Mouse (Mus musculus): ENCODE results near the gene Card11. TPM values are rescaled to one million over a fixed set of nuclear protein-coding genes. Genes with fewer than 3 reads are reported as not detected.
A peak's percentile ranks its signal among the peaks of the same experiment; 100 is the strongest.

Gene Card11
- total RNA-seq, 2 experiments from 2014 or later, result 0.43 to 0.55 TPM

GRCm38 (mm10) chr5:140854700-140855099 lies 145.7 kb downstream of the Card11 start:
- DNase-seq (ENCODE audit: low spot score), result no peak

- no peak for DNase-seq (ENCODE audit: low spot score)
Measured at GRCm38 (mm10) chr5:140853723-140854122, 146.7 kb downstream of the Card11 start.

- DNase-seq (ENCODE audit: low spot score), result no peak
Measured at GRCm38 (mm10) chr5:140852435-140852996, 147.9 kb downstream of the Card11 start.

- DNase-seq (ENCODE audit: low spot score), result peak; percentile 34
Measured at GRCm38 (mm10) chr5:140847300-140847729, 153.1 kb downstream of the Card11 start.

- DNase-seq (ENCODE audit: low spot score), result no peak
Measured at GRCm38 (mm10) chr5:140841942-140842341, 158.4 kb downstream of the Card11 start.

GRCm38 (mm10) chr5:140831064-140831431 lies 169.3 kb downstream of the Card11 start:
- no peak for DNase-seq (ENCODE audit: low spot score)

GRCm38 (mm10) chr5:140830314-140831063 lies 169.9 kb downstream of the Card11 start, which contains the start of gene Gna12:
Gna12 (minus strand) TSS chr5:140830431.
- peak; percentile 99 for DNase-seq (ENCODE audit: low spot score)

GRCm38 (mm10) chr5:140829911-140830294 lies 170.5 kb downstream of the Card11 start:
- no peak for DNase-seq (ENCODE audit: low spot score)

GRCm38 (mm10) chr5:140829081-140829910 lies 171.1 kb downstream of the Card11 start:
- no peak for DNase-seq (ENCODE audit: low spot score)

- no peak for DNase-seq (ENCODE audit: low spot score)
Measured at GRCm38 (mm10) chr5:140828363-140828762, 172.0 kb downstream of the Card11 start.

GRCm38 (mm10) chr5:140827896-140828295 lies 172.5 kb downstream of the Card11 start:
- DNase-seq (ENCODE audit: low spot score), result peak; percentile 26

GRCm38 (mm10) chr5:140827413-140827812 lies 173.0 kb downstream of the Card11 start:
- DNase-seq (ENCODE audit: low spot score), result no peak

GRCm38 (mm10) chr5:140826796-140827195 lies 173.6 kb downstream of the Card11 start:
- no peak for DNase-seq (ENCODE audit: low spot score)

GRCm38 (mm10) chr5:140826118-140826517 lies 174.3 kb downstream of the Card11 start:
- DNase-seq (ENCODE audit: low spot score), result no peak

GRCm38 (mm10) chr5:140824126-140824525 lies 176.3 kb downstream of the Card11 start:
- DNase-seq (ENCODE audit: low spot score), result no peak

GRCm38 (mm10) chr5:140823386-140823785 lies 177.0 kb downstream of the Card11 start:
- no peak for DNase-seq (ENCODE audit: low spot score)

Small RNA genes lying within 50 kb of the gene (microRNA-seq; reads per million reads assigned to microRNA genes)
- gene Gm44385, result not detected

Other genes with a start within 250 kb of the Card11 start
- gene Gna12, start 170.2 kb downstream of the Card11 start, total RNA-seq (2021), result 10 to 100 TPM; 21.7 to 24.4 TPM
- 1 to 10 TPM in 1 of 2 experiments, under 1 TPM in 1; 0.89 to 1.2 TPM for gene Sdk1, start 240.9 kb upstream of the Card11 start, total RNA-seq (2021)

Data from gastrocnemius, adult 18-20 months (tissue).